Mouse (Mus musculus): ENCODE data around the gene Ankrd11. TPM values are rescaled to one million over a fixed set of nuclear protein-coding genes. Genes with fewer than 3 reads are reported as not detected.
A peak's percentile ranks its signal among the peaks of the same experiment; 100 is the strongest.

Gene Ankrd11
- polyA plus RNA-seq, 1 experiment = 56.4 TPM

DNA sequence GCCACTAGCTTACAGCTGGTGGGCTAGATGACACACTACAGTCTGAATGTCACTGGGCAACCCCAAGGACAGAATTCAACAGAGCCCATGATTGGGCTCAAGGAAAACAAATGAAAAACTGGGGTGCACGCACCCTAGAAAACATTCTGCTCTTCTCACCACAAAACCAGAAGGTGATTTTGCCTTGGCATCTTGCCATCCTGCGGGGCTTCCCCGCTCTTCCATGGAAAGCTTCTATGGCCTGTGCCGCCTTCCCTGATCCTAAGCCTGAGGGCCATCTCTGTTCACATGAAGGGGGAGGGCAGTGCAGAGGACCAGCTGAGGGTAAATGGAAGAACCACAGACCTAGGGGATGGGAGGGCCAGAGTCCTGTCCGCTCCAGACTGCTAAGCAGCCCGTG, 174.1 kb downstream of the Ankrd11 start:
- no peaks in the 10 kb centered on the region for H3K79me2 ChIP-seq (ENCODE audit: control insufficient read depth, insufficient read depth)
- peaks cover 46% of the 10 kb centered on the region for H3K36me3 ChIP-seq (ENCODE audit: control insufficient read depth, insufficient read depth)
- H3K4me2 ChIP-seq (ENCODE audit: low read depth) = no peak overlapping the region
- no peak overlapping the region for H3K4me3 ChIP-seq
- H3ac ChIP-seq (ENCODE audit: control insufficient read depth, insufficient read length) = no peak overlapping the region
- TF ChIP-seq POLR2AphosphoS2 (IDR thresholded peaks at IDR 0.05; ENCODE audit: insufficient read length, low read depth) (no peak), CEBPB (IDR thresholded peaks at IDR 0.05; ENCODE audit: insufficient read depth, poor library complexity, severe bottlenecking) (no peak)
- H3K27me3 ChIP-seq (ENCODE audit: control insufficient read depth, insufficient read depth, insufficient read length) = no peaks in the 10 kb centered on the region

DNA sequence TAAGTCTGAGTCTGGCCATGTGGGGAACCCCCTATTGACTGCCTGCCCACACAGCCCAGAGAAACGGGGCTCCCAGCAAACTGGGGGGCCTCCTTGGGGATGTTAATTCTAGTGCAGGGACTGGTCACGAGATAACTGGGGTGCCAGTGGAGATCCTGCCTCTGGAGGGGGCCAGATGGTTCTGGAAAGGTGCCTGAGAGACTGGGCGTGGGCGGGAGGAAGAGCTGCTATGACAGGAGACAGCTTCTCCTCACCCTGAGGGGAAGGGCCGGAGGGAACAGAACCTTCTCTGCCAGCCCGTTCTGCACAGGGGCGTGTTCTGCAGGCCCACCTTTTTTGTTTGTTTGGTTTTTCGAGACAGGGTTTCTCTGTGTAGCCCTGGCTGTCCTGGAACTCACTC, 175.8 kb downstream of the Ankrd11 start:
- peaks cover 52% of the 10 kb centered on the region for H3K36me3 ChIP-seq (ENCODE audit: control insufficient read depth, insufficient read depth)
- H3K27me3 ChIP-seq (ENCODE audit: control insufficient read depth, insufficient read depth, insufficient read length) = no peaks in the 10 kb centered on the region
- H3ac ChIP-seq (ENCODE audit: control insufficient read depth, insufficient read length) = no peak overlapping the region
- H3K4me2 ChIP-seq (ENCODE audit: low read depth) = no peak overlapping the region
- H3K4me3 ChIP-seq = no peak overlapping the region
- TF ChIP-seq CEBPB (IDR thresholded peaks at IDR 0.05; ENCODE audit: insufficient read depth, poor library complexity, severe bottlenecking) = no peak
- no peak for TF ChIP-seq MAX (IDR thresholded peaks at IDR 0.05; ENCODE audit: low read depth)
- TF ChIP-seq TCF12 (IDR thresholded peaks at IDR 0.05; ENCODE audit: insufficient read depth, poor library complexity, severe bottlenecking) = no peak
- no peak for TF ChIP-seq REST (IDR thresholded peaks at IDR 0.05; ENCODE audit: insufficient read depth, insufficient read length)
- TF ChIP-seq USF1 (IDR thresholded peaks at IDR 0.05; ENCODE audit: low read depth) = no peak
- no peak for TF ChIP-seq TCF3 (IDR thresholded peaks at IDR 0.05; ENCODE audit: insufficient read length, low read depth)
- TF ChIP-seq E2F4 (IDR thresholded peaks at IDR 0.05; ENCODE audit: insufficient read depth) = no peak
- no peak for TF ChIP-seq MYOD1 (IDR thresholded peaks at IDR 0.05; ENCODE audit: control insufficient read depth in 1 of 3, insufficient read length in 2 of 3, low read depth in 2 of 3)
- TF ChIP-seq MYOG (IDR thresholded peaks at IDR 0.05; ENCODE audit: control insufficient read depth in 1 of 3, insufficient read depth in 1 of 3, insufficient read length in 2 of 3, low read depth in 2 of 3) = no peak
- no peak for TF ChIP-seq POLR2A (IDR thresholded peaks at IDR 0.05; ENCODE audit: insufficient read length, low read depth)
- no peak for TF ChIP-seq SRF (IDR thresholded peaks at IDR 0.05; ENCODE audit: control insufficient read depth, insufficient read length, low read depth)
- no peak for TF ChIP-seq POLR2AphosphoS2 (IDR thresholded peaks at IDR 0.05; ENCODE audit: insufficient read length, low read depth)
- no peaks in the 10 kb centered on the region for H3K79me2 ChIP-seq (ENCODE audit: control insufficient read depth, insufficient read depth)

DNA sequence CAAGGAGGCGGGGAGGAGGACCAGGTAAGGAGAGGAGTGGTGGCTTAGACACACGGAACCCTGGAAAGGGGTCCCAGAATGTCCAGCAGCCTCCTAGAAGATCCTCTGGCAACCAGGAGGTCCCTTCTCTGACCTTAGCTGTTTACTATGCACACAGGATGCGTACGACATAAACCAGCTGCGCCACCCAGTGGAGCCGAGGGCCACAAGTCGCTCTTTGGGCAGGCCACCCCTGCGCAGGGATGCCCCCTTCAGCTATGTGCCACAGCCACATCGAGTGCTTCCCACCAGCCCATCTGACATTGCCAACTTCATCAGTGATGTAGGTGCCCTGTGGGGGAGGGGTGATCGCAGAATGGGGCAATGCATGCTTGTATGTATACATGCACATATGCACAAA, 176.6 kb downstream of the Ankrd11 start:
- H3K79me2 ChIP-seq (ENCODE audit: control insufficient read depth, insufficient read depth) = no peaks in the 10 kb centered on the region
- no peak overlapping the region for H3ac ChIP-seq (ENCODE audit: control insufficient read depth, insufficient read length)
- no peaks in the 10 kb centered on the region for H3K27me3 ChIP-seq (ENCODE audit: control insufficient read depth, insufficient read depth, insufficient read length)
- no peak overlapping the region for H3K4me2 ChIP-seq (ENCODE audit: low read depth)
- H3K36me3 ChIP-seq (ENCODE audit: control insufficient read depth, insufficient read depth) = peaks cover 58% of the 10 kb centered on the region
- no peak for TF ChIP-seq POLR2A (IDR thresholded peaks at IDR 0.05; ENCODE audit: insufficient read length, low read depth)
- TF ChIP-seq TCF12 (IDR thresholded peaks at IDR 0.05; ENCODE audit: insufficient read depth, poor library complexity, severe bottlenecking) = no peak
- TF ChIP-seq POLR2AphosphoS2 (IDR thresholded peaks at IDR 0.05; ENCODE audit: insufficient read length, low read depth) = peak; percentile 9
- no peak for TF ChIP-seq SRF (IDR thresholded peaks at IDR 0.05; ENCODE audit: control insufficient read depth, insufficient read length, low read depth)
- H3K4me3 ChIP-seq = no peak overlapping the region

DNA sequence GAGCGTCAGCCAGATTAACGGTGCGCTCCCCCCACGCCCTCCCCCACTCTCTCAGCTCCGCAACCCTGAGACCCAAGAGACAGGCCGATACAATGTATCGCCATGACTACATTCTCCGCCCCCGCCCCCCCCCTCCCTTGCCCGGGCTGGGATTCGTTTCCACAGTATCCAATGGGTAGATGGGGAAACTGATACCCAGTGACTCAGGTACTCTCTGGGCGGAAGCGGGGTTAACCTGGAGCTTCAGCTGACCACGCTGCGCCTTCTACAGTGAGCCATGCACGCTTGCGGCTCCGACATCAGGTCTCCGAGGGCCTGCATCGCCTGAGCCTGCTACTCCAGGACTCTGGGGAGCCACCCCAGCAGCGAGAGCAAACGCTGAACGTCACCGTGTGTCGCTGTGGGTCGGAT, 177.4 kb downstream of the Ankrd11 start:
- Histone ChIP-seq H3K36me3 (ENCODE audit: control insufficient read depth, insufficient read depth) (peaks cover 58% of the 10 kb centered on the region), H3ac (ENCODE audit: control insufficient read depth, insufficient read length) (no peak overlapping the region), H3K79me2 (ENCODE audit: control insufficient read depth, insufficient read depth) (no peaks in the 10 kb centered on the region), H3K4me3 (no peak overlapping the region), H3K4me2 (ENCODE audit: low read depth) (no peak overlapping the region), H3K27me3 (ENCODE audit: control insufficient read depth, insufficient read depth, insufficient read length) (no peaks in the 10 kb centered on the region)
- TF ChIP-seq MAX (IDR thresholded peaks at IDR 0.05; ENCODE audit: low read depth) = no peak
- TF ChIP-seq POLR2AphosphoS2 (IDR thresholded peaks at IDR 0.05; ENCODE audit: insufficient read length, low read depth) = no peak
- TF ChIP-seq SRF (IDR thresholded peaks at IDR 0.05; ENCODE audit: control insufficient read depth, insufficient read length, low read depth) = no peak
- no peak for TF ChIP-seq CEBPB (IDR thresholded peaks at IDR 0.05; ENCODE audit: insufficient read depth, poor library complexity, severe bottlenecking)

DNA sequence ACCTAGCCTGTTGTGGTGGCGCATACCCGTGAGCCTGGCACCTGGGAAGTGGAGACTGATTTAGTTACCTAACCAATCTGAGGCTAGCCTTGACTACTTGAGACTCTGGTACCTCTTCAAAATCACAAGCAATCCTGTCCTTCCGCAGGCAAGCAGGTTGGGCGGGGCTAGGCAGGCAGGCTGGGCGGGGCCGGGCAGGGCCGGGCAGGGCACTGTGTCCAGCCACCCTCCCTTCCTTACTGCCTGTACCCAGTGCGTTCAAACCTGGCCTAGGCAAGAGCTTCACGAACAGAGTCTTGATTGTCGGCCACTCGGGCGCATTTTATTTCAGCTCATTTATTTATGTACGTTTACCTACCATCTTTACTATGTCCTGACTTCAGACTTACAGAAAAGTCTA, 182.2 kb downstream of the Ankrd11 start:
- Histone ChIP-seq H3ac (ENCODE audit: control insufficient read depth, insufficient read length) (no peak overlapping the region), H3K27me3 (ENCODE audit: control insufficient read depth, insufficient read depth, insufficient read length) (no peaks in the 10 kb centered on the region), H3K4me2 (ENCODE audit: low read depth) (no peak overlapping the region), H3K36me3 (ENCODE audit: control insufficient read depth, insufficient read depth) (peaks cover 50% of the 10 kb centered on the region), H3K79me2 (ENCODE audit: control insufficient read depth, insufficient read depth) (peaks cover 14% of the 10 kb centered on the region), H3K4me3 (no peak overlapping the region)
- TF ChIP-seq POLR2AphosphoS2 (IDR thresholded peaks at IDR 0.05; ENCODE audit: insufficient read length, low read depth) (no peak), MYOG (IDR thresholded peaks at IDR 0.05; ENCODE audit: control insufficient read depth in 1 of 3, insufficient read depth in 1 of 3, insufficient read length in 2 of 3, low read depth in 2 of 3) (no peak), USF1 (IDR thresholded peaks at IDR 0.05; ENCODE audit: low read depth) (no peak), MAX (IDR thresholded peaks at IDR 0.05; ENCODE audit: low read depth) (no peak), TCF12 (IDR thresholded peaks at IDR 0.05; ENCODE audit: insufficient read depth, poor library complexity, severe bottlenecking) (no peak), REST (IDR thresholded peaks at IDR 0.05; ENCODE audit: insufficient read depth, insufficient read length) (no peak), POLR2A (IDR thresholded peaks at IDR 0.05; ENCODE audit: insufficient read length, low read depth) (no peak), TCF3 (IDR thresholded peaks at IDR 0.05; ENCODE audit: insufficient read length, low read depth) (no peak), MYOD1 (IDR thresholded peaks at IDR 0.05; ENCODE audit: control insufficient read depth in 1 of 3, insufficient read length in 2 of 3, low read depth in 2 of 3) (no peak), SRF (IDR thresholded peaks at IDR 0.05; ENCODE audit: control insufficient read depth, insufficient read length, low read depth) (no peak), CEBPB (IDR thresholded peaks at IDR 0.05; ENCODE audit: insufficient read depth, poor library complexity, severe bottlenecking) (no peak), E2F4 (IDR thresholded peaks at IDR 0.05; ENCODE audit: insufficient read depth) (no peak)

Data from myocyte (in vitro differentiated cells).